Mouse (Mus musculus): ENCODE results near the gene Dhx9. TPM values are rescaled to one million over a fixed set of nuclear protein-coding genes. Genes with fewer than 3 reads are reported as not detected.
"Not testable (repeated sequence)": the region's sequence is repeated elsewhere in the genome, so short reads cannot be mapped to it uniquely, and the experiment has no call there.

Gene Dhx9
- 24.5 and 26.3 TPM in 2 replicates for polyA plus RNA-seq (2015; fragmentation: Nextera tagmentation; extraction: Ambion mirVana)

DNA sequence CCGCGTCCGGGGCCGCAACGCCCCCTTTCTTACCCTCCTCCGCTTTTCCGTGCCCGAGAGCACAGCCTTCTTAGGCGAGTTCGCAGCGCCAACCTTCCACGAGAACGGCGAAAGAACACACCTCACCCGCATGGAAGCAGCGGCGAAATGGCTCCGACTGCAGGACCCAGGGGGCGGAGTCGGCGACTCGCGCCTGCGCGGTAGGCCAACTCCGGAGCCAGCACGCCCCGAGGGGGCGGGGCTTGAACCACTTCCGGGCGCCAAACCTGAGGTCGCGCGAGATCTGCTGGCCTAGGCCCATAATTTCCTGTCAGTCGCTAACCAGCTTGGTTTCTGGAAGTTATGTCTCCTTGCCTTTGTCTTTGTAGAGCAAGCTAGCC, at the start of gene Dhx9:
TSS of gene Dhx9 (minus strand) at position 161 of the 380 bp plus-strand sequence.
- WGBS: 0% methylated on average over 31 of the region's 35 CpGs
- Histone ChIP-seq H3K36me3 (ENCODE audit: control insufficient read depth, insufficient read depth, low read length) (peaks cover 4% of the 10 kb centered on the region; the same call in 1 of the 2 replicates), H3K9me3 (ENCODE audit: control insufficient read depth, low read length) (no peaks in the 10 kb centered on the region), H3K4me3 (ENCODE audit: low read length) (peak within 1 kb of the TSS; percentile 100), H3K4me2 (ENCODE audit: low read depth, low read length) (peak within 1 kb of the TSS; percentile 86), H3K9ac (ENCODE audit: low read length) (peak within 1 kb of the TSS; percentile 99), H3K27ac (ENCODE audit: low read length) (peak within 1 kb of the TSS; percentile 85), H3K4me1 (replicated peaks; ENCODE audit: control insufficient read depth, insufficient read depth, low read length) (peaks cover 22% of the 10 kb centered on the region), H3K27me3 (ENCODE audit: control insufficient read depth, insufficient read depth, low read depth, low read length) (no peaks in the 10 kb centered on the region)
- ATAC-seq (ENCODE audit: low read depth): peak; percentile 93

DNA sequence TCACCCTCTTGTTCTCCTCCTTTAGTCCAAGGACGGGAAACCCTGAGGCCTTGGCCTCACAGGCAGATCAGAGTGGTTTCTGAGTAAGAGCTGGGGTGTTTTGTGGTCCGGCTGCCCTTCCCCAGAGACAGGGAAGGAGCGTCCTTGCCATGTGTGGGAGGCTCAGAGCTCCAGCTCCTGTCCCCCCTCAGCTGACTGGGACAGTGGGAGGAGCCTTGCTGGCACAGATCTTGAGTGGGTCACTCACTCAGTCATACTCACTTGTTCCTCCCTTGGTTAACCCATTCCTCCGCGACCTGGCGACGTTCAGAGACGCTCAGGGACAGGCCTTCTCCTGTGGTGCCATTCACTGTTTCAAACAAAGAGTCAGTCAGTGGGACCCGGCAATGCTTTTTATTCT, 48.2 kb upstream of the Dhx9 start:
- Histone ChIP-seq H3K9ac (ENCODE audit: low read length) (no peak overlapping the region), H3K4me2 (ENCODE audit: low read depth, low read length) (no peak overlapping the region), H3K36me3 (ENCODE audit: control insufficient read depth, insufficient read depth, low read length) (no peaks in the 10 kb centered on the region), H3K27ac (ENCODE audit: low read length) (no peak overlapping the region), H3K4me3 (ENCODE audit: low read length) (no peak overlapping the region), H3K4me1 (replicated peaks; ENCODE audit: control insufficient read depth, insufficient read depth, low read length) (peaks cover 9% of the 10 kb centered on the region), H3K9me3 (ENCODE audit: control insufficient read depth, low read length) (no peaks in the 10 kb centered on the region), H3K27me3 (ENCODE audit: control insufficient read depth, insufficient read depth, low read depth, low read length) (no peaks in the 10 kb centered on the region)
- no peak for ATAC-seq (ENCODE audit: low read depth)
- WGBS: 61% methylated on average over 9 of the region's 9 CpGs

DNA sequence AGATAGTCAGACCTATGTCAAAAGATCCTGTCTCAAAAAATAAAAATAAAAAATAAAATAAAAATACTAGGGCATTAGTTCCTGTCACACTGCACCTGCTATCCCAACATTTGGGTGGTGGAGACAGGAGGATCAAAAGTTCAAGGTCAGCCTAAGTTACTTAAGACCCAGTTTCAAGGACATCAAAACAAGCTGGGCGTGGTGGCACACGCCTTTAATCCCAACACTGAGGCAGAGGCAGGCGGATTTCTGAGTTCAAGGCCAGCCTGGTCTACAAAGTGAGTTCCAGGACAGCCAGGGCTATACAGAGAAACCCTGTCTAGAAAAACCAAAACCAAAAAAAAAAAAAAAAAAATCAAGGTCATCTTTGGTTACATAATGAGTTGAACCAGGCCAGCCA, 45.4 kb upstream of the Dhx9 start:
- H3K9me3 ChIP-seq (ENCODE audit: control insufficient read depth, low read length); H3K9ac ChIP-seq (ENCODE audit: low read length); H3K4me3 ChIP-seq (ENCODE audit: low read length); H3K36me3 ChIP-seq (ENCODE audit: control insufficient read depth, insufficient read depth, low read length); H3K4me2 ChIP-seq (ENCODE audit: low read depth, low read length); H3K4me1 ChIP-seq (replicated peaks; ENCODE audit: control insufficient read depth, insufficient read depth, low read length); ATAC-seq (ENCODE audit: low read depth); H3K27me3 ChIP-seq (ENCODE audit: control insufficient read depth, insufficient read depth, low read depth, low read length): not testable (repeated sequence)
- peak overlapping the region; percentile 17; the same call in 1 of the 2 replicates for H3K27ac ChIP-seq (ENCODE audit: low read length)
- WGBS: 93% methylated on average over 3 of the region's 3 CpGs

DNA sequence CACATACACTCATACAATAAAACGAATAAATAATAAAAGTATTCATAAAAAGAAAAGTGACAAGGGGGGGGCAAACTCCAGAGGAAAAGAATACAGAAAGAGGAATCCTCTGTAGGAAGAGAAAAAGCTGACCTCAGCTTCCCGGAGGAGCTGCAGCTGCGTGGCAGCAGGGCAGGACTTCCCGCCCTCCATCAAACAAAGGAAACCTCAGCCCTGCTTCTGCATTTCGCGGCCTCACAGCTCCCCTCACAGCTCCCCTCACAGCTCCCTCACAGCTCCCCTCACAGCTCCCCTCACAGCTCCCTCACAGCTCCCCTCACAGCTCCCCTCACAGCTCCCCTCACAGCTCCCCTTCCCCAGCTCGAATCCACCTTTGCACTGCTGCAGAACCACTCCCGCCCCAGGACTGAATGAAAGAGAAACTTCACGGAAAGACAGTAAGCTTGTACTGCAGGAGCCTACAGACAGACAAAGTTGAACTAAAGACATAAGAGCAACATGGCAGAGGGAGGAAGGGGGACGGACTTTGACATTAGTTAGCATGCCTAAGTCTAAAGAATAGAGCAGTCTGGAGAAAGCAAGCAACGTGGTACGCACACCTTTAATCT, 44.9 kb upstream of the Dhx9 start:
- 19% methylated on average over 12 of the region's 12 CpGs for WGBS
- H3K9ac ChIP-seq (ENCODE audit: low read length): peak overlapping the region; percentile 56
- peak overlapping the region; percentile 17; the same call in 1 of the 2 replicates for H3K27ac ChIP-seq (ENCODE audit: low read length)
- peak overlapping the region; percentile 52 for H3K4me2 ChIP-seq (ENCODE audit: low read depth, low read length)
- no peaks in the 10 kb centered on the region for H3K27me3 ChIP-seq (ENCODE audit: control insufficient read depth, insufficient read depth, low read depth, low read length)
- ATAC-seq (ENCODE audit: low read depth): peak; percentile 69; the same call in 1 of the 2 replicates
- no peaks in the 10 kb centered on the region for H3K9me3 ChIP-seq (ENCODE audit: control insufficient read depth, low read length)
- H3K4me1 ChIP-seq (replicated peaks; ENCODE audit: control insufficient read depth, insufficient read depth, low read length): peaks cover 9% of the 10 kb centered on the region
- no peaks in the 10 kb centered on the region for H3K36me3 ChIP-seq (ENCODE audit: control insufficient read depth, insufficient read depth, low read length)
- peak overlapping the region; percentile 26 for H3K4me3 ChIP-seq (ENCODE audit: low read length)

DNA sequence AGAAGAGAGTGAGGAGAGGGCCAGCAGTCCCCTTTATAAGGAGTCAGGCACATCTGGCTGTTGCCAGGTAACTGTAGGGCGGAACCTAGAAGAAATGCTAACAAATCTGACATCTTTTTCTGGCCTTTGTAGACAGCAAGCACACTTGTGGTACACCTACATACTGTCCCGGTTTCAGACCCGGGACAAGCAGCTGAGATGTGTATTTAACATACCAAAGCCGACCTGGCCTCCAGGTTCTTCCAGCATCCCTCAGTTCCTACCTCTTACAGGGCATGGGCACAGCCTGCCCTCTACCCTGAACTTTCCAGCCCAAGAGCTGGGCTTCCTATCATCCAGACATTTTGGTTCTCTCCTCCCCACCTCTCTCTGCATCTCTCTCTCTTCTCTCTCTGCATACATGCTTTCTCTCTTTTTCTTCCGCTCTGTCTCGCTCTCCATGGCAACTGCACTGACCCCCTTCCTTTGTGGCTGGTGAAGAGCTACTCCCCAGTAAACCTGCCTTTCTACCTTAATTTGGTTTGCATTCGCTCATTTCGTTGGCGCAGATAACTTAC, 44.3 kb upstream of the Dhx9 start:
- Histone ChIP-seq H3K36me3 (ENCODE audit: control insufficient read depth, insufficient read depth, low read length) (no peaks in the 10 kb centered on the region), H3K9ac (ENCODE audit: low read length) (peak overlapping the region; percentile 56), H3K4me1 (replicated peaks; ENCODE audit: control insufficient read depth, insufficient read depth, low read length) (peaks cover 9% of the 10 kb centered on the region), H3K27me3 (ENCODE audit: control insufficient read depth, insufficient read depth, low read depth, low read length) (no peaks in the 10 kb centered on the region), H3K4me2 (ENCODE audit: low read depth, low read length) (peak overlapping the region; percentile 52), H3K9me3 (ENCODE audit: control insufficient read depth, low read length) (no peaks in the 10 kb centered on the region), H3K4me3 (ENCODE audit: low read length) (peak overlapping the region; percentile 26), H3K27ac (ENCODE audit: low read length) (no peak overlapping the region)
- WGBS: 28% methylated on average over 9 of the region's 9 CpGs
- ATAC-seq (ENCODE audit: low read depth): peak; percentile 41; the same call in 1 of the 2 replicates

DNA sequence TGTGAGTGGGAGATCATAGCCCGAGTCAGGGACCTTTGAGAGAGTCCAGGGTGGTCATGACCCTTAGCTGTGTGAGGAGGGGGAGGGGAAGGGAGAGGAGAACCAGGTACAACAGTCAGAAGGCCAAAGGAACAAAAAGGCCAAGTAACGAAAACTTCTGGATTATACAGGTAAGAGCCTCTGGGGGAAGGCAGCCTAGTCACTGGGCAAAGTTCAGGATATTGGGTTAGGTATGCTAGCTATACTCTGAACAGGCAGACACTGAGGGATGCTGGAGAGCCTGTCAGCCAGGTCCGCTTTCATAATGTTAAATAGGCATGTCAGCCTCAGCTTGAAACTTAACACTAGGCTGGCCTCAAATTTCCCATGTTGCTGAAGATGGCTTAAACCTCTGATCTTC, 34.7 kb upstream of the Dhx9 start:
- H3K9me3 ChIP-seq (ENCODE audit: control insufficient read depth, low read length): no peaks in the 10 kb centered on the region
- no peak overlapping the region for H3K27ac ChIP-seq (ENCODE audit: low read length)
- no peak overlapping the region for H3K4me2 ChIP-seq (ENCODE audit: low read depth, low read length)
- no peaks in the 10 kb centered on the region for H3K27me3 ChIP-seq (ENCODE audit: control insufficient read depth, insufficient read depth, low read depth, low read length)
- no peak overlapping the region for H3K4me3 ChIP-seq (ENCODE audit: low read length)
- H3K36me3 ChIP-seq (ENCODE audit: control insufficient read depth, insufficient read depth, low read length): no peaks in the 10 kb centered on the region
- H3K9ac ChIP-seq (ENCODE audit: low read length): no peak overlapping the region
- 41% methylated on average over 3 of the region's 3 CpGs for WGBS
- no peak for ATAC-seq (ENCODE audit: low read depth)
- H3K4me1 ChIP-seq (replicated peaks; ENCODE audit: control insufficient read depth, insufficient read depth, low read length): no peaks in the 10 kb centered on the region

DNA sequence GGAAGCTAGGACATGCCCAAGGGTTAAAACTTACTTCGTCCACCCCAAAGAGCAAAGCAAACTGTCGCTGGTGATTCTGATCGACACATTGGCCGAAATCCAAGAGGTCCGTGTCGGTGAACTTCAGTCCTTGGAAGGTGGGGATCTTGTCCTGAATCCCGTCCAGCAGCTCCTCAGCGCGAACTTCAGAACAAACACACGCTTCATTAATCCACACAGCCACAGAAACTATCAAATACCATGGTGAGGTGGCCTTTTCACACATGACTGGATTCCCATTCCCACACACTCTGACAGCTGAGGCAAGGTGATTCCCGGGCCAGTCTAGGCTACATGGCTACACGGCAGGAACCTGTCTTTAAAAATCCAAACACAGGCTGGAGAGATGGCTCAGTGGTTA, 27.9 kb upstream of the Dhx9 start:
- H3K9me3 ChIP-seq (ENCODE audit: control insufficient read depth, low read length): no peaks in the 10 kb centered on the region
- no peaks in the 10 kb centered on the region for H3K36me3 ChIP-seq (ENCODE audit: control insufficient read depth, insufficient read depth, low read length)
- H3K9ac ChIP-seq (ENCODE audit: low read length): no peak overlapping the region
- no peak overlapping the region for H3K4me2 ChIP-seq (ENCODE audit: low read depth, low read length)
- no peaks in the 10 kb centered on the region for H3K27me3 ChIP-seq (ENCODE audit: control insufficient read depth, insufficient read depth, low read depth, low read length)
- ATAC-seq (ENCODE audit: low read depth): no peak
- H3K27ac ChIP-seq (ENCODE audit: low read length): no peak overlapping the region
- 43% methylated on average over 12 of the region's 12 CpGs for WGBS
- H3K4me3 ChIP-seq (ENCODE audit: low read length): no peak overlapping the region
- H3K4me1 ChIP-seq (replicated peaks; ENCODE audit: control insufficient read depth, insufficient read depth, low read length): no peaks in the 10 kb centered on the region

DNA sequence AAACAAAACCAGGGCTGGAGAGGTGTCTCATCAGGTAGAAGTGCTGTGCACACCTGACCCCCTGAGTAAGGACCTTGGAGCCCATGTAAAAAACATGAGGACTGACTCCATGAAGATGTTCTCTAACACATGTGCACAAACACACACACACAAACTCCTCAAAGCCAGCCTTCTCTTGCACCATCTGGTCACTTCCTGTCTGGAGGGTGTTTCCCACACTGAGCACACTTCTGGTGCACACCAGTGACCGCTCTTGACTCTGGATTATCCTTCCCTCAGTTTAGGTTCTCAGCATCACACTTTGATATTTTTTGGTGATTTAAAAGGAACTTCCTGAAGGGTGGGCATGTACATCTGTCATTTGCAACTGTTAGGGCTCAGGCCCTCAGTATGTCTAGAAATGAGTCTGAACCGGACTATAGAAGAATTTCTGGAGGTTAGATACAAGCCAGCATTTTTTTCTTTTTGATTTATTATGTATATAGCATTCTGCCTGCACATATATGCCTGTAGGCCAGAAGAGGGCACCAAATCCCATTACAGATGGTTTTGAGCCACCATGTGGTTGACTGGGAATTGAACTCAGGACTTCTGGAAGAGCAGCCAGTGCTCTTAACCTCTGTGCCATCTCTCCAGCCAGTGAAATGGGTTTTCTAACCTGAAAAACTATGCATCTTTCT, 23.0 kb upstream of the Dhx9 start:
- no peak for ATAC-seq (ENCODE audit: low read depth)
- WGBS: 62% methylated on average over 2 of the region's 2 CpGs
- no peaks in the 10 kb centered on the region for H3K4me1 ChIP-seq (replicated peaks; ENCODE audit: control insufficient read depth, insufficient read depth, low read length)

DNA sequence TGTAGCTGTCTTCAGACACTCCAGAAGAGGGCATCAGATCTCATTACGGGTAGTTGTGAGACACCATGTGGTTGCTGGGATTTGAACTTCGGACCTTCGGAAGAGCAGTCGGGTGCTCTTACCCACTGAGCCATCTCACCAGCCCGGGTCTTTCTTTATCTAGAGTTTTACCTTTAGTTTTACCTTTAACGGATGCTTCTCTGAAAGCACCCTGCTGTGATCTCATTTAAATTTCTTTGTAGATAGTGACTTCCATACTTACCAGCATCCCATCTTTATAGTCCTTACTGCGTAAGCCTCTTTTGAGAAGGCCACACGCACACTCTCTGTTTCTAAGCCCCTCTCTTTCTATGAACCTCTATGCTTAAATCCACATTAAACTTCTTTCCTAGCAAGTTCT, 22.1 kb upstream of the Dhx9 start:
- WGBS: 72% methylated on average over 8 of the region's 8 CpGs
- ATAC-seq (ENCODE audit: low read depth); H3K9me3 ChIP-seq (ENCODE audit: control insufficient read depth, low read length); H3K4me1 ChIP-seq (replicated peaks; ENCODE audit: control insufficient read depth, insufficient read depth, low read length); H3K4me2 ChIP-seq (ENCODE audit: low read depth, low read length); H3K9ac ChIP-seq (ENCODE audit: low read length); H3K4me3 ChIP-seq (ENCODE audit: low read length); H3K27me3 ChIP-seq (ENCODE audit: control insufficient read depth, insufficient read depth, low read depth, low read length); H3K27ac ChIP-seq (ENCODE audit: low read length); H3K36me3 ChIP-seq (ENCODE audit: control insufficient read depth, insufficient read depth, low read length): not testable (repeated sequence)

More for the DNA sequence above, 23.0 kb upstream of the Dhx9 start:
- H3K4me3 ChIP-seq (ENCODE audit: low read length): no peak overlapping the region
- H3K9me3 ChIP-seq (ENCODE audit: control insufficient read depth, low read length): no peaks in the 10 kb centered on the region
- no peak overlapping the region for H3K4me2 ChIP-seq (ENCODE audit: low read depth, low read length)
- no peaks in the 10 kb centered on the region for H3K36me3 ChIP-seq (ENCODE audit: control insufficient read depth, insufficient read depth, low read length)
- no peak overlapping the region for H3K9ac ChIP-seq (ENCODE audit: low read length)
- H3K27me3 ChIP-seq (ENCODE audit: control insufficient read depth, insufficient read depth, low read depth, low read length): no peaks in the 10 kb centered on the region
- H3K27ac ChIP-seq (ENCODE audit: low read length): no peak overlapping the region
